Mouse (Mus musculus): Measurements from ENCODE around the gene Zfp558. TPM values are rescaled to one million over a fixed set of nuclear protein-coding genes. Genes with fewer than 3 reads are reported as not detected.

Zfp558 gene
- total RNA-seq (2014; rRNA removed) (39.6 and 60.1 TPM in 2 replicates), polyA plus RNA-seq (2015; fragmentation: Nextera tagmentation; extraction: Ambion mirVana) (22.8 and 26.0 TPM in 2 replicates)

DNA sequence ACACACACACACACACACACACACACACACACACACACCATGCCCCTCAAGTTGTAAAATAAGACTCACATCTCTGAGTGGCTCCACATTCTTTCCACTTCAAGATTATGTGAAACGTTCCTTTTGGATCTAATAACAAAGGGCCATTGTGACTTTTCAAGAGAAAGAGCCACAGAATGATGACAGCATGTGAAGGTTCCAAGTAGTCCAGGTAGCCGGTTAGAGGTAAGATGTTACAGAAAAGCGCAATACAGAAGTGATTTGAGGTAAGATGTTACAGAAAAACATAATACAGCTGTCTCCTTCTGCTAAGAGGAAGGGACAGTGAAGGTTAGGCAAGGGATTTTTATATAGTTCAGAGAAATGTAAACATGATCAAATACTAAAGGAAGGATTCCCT is at the start of gene Zfp558, which contains the start of gene Mbd3l1:
Gene Zfp558, minus strand, starts transcription at position 101 of the 400 bp plus-strand sequence.
Gene Mbd3l1, plus strand, starts transcription at position 192 of the 400 bp plus-strand sequence.
- DNase-seq (no peak), ATAC-seq (no peak)
- H3K4me3 ChIP-seq (ENCODE audit: low read depth, low read length): no peak within 1 kb of the TSS
- H3K27ac ChIP-seq (ENCODE audit: low read depth, low read length): no peak within 1 kb of the TSS
- H3K9me3 ChIP-seq (ENCODE audit: low read length): no peaks in the 10 kb centered on the region
- WGBS: 75% methylated on average over 3 of the region's 3 CpGs
- no peak within 1 kb of the TSS for H3K4me2 ChIP-seq (ENCODE audit: low read depth)
- H3K4me1 ChIP-seq (ENCODE audit: insufficient read depth): no peaks in the 10 kb centered on the region
- H3K36me3 ChIP-seq (ENCODE audit: insufficient read depth): no peaks in the 10 kb centered on the region
- TF ChIP-seq CTCF (IDR thresholded peaks at IDR 0.05; ENCODE audit: low read depth): no peak
- H3K9ac ChIP-seq: no peak within 1 kb of the TSS
- H3K27me3 ChIP-seq (ENCODE audit: insufficient read depth, low read length): no peaks in the 10 kb centered on the region

DNA sequence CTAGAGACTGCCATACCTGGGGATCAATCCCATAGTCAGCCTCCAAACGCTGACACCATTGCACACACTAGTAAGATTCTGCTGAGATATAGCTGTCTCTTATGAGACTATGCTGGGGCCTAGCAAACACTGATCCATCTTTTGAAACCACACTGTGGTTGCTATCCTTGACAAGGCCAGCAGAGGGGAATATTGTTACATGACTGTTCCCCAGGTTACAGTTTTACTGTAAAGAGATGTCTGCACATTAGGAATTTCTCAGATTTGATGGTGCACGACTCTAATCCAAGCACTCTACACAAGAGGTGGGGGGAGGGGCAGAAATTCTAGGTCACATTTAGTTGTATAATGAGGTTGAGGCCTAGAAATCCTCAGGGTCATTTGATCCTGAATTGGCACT is 30.0 kb upstream of the Zfp558 start:
- DNase-seq: peak; percentile 11
- H3K27me3 ChIP-seq (ENCODE audit: insufficient read depth, low read length): no peaks in the 10 kb centered on the region
- 56% methylated on average over 2 of the region's 2 CpGs for WGBS
- H3K9me3 ChIP-seq (ENCODE audit: low read length): no peaks in the 10 kb centered on the region
- no peaks in the 10 kb centered on the region for H3K36me3 ChIP-seq (ENCODE audit: insufficient read depth)
- no peak overlapping the region for H3K4me3 ChIP-seq (ENCODE audit: low read depth, low read length)
- peak; percentile 48; the same call in 1 of the 2 replicates for ATAC-seq
- H3K4me2 ChIP-seq (ENCODE audit: low read depth): no peak overlapping the region
- H3K27ac ChIP-seq (ENCODE audit: low read depth, low read length): no peak overlapping the region
- H3K4me1 ChIP-seq (ENCODE audit: insufficient read depth): no peaks in the 10 kb centered on the region
- peak; percentile 60 for TF ChIP-seq CTCF (IDR thresholded peaks at IDR 0.05; ENCODE audit: low read depth)
- H3K9ac ChIP-seq: no peak overlapping the region

- peak overlapping the region; percentile 53 for H3K4me3 ChIP-seq (ENCODE audit: low read depth, low read length)
- peak overlapping the region; percentile 68 for H3K4me2 ChIP-seq (ENCODE audit: low read depth)
- peak; percentile 99 for ATAC-seq
- peak overlapping the region; percentile 83 for H3K27ac ChIP-seq (ENCODE audit: low read depth, low read length)
- peak overlapping the region; percentile 64 for H3K9ac ChIP-seq
- WGBS: 6% methylated on average over 38 of the region's 39 CpGs
- TF ChIP-seq CTCF (IDR thresholded peaks at IDR 0.05; ENCODE audit: low read depth): peak; percentile 41
- DNase-seq: peak; percentile 91
- no peaks in the 10 kb centered on the region for H3K36me3 ChIP-seq (ENCODE audit: insufficient read depth)
- H3K27me3 ChIP-seq (ENCODE audit: insufficient read depth, low read length): no peaks in the 10 kb centered on the region
- no peaks in the 10 kb centered on the region for H3K4me1 ChIP-seq (ENCODE audit: insufficient read depth)
- H3K9me3 ChIP-seq (ENCODE audit: low read length): no peaks in the 10 kb centered on the region
Observed at GRCm38 (mm10) chr9:18473324-18474128, 4.5 kb downstream of the Zfp558 start.

DNA sequence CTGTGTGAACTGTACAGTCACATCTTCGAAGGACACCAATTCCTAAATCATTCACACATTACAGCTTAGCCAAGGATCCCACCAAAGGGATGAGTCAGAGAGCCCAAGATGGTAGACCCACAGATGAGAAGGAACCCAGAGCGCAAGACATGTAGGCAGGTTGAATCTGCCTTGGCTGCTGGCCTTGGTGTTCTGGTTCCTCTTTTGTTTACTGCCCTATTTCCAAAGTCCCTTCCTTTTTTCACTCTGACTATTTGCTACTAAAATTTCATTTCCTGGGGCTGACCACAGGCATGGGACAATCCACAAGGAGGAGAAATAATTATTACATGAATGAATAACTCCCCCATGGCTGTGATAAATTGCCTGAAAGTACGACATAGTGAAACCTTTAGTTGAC is 10.1 kb downstream of the Zfp558 start:
- DNase-seq: no peak
- Histone ChIP-seq H3K27me3 (ENCODE audit: insufficient read depth, low read length) (no peaks in the 10 kb centered on the region), H3K4me2 (ENCODE audit: low read depth) (no peak overlapping the region), H3K4me1 (ENCODE audit: insufficient read depth) (no peaks in the 10 kb centered on the region), H3K27ac (ENCODE audit: low read depth, low read length) (no peak overlapping the region), H3K9ac (no peak overlapping the region), H3K9me3 (ENCODE audit: low read length) (no peaks in the 10 kb centered on the region), H3K4me3 (ENCODE audit: low read depth, low read length) (no peak overlapping the region), H3K36me3 (ENCODE audit: insufficient read depth) (peaks cover 29% of the 10 kb centered on the region)
- no peak for ATAC-seq
- WGBS: 93% methylated on average over 3 of the region's 3 CpGs
- no peak for TF ChIP-seq CTCF (IDR thresholded peaks at IDR 0.05; ENCODE audit: low read depth)

DNA sequence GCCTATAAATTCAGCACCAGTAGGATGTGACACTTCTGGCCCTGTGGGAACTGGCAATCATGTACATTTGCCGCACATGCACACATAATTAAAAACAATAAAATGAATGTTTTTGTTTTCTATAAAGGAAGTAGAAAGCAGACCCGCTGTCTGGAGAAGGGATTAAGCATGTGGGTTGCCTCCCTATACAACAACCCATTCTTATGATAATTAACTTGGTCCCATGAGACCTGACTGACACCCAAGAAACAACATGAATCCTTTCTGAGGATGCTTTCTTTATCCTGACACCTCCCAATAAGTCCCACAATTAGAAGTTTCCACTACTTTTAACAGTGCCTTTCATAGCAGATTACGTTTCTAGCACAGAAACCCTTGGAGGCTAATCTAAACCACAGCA is 10.7 kb downstream of the Zfp558 start:
- H3K4me2 ChIP-seq (ENCODE audit: low read depth): no peak overlapping the region
- H3K9me3 ChIP-seq (ENCODE audit: low read length): no peaks in the 10 kb centered on the region
- no peak overlapping the region for H3K27ac ChIP-seq (ENCODE audit: low read depth, low read length)
- no peak overlapping the region for H3K4me3 ChIP-seq (ENCODE audit: low read depth, low read length)
- 6% methylated on average over 3 of the region's 3 CpGs for WGBS
- H3K9ac ChIP-seq: no peak overlapping the region
- DNase-seq (no peak), ATAC-seq (no peak)
- TF ChIP-seq CTCF (IDR thresholded peaks at IDR 0.05; ENCODE audit: low read depth): no peak
- no peaks in the 10 kb centered on the region for H3K27me3 ChIP-seq (ENCODE audit: insufficient read depth, low read length)
- peaks cover 36% of the 10 kb centered on the region for H3K36me3 ChIP-seq (ENCODE audit: insufficient read depth)
- H3K4me1 ChIP-seq (ENCODE audit: insufficient read depth): no peaks in the 10 kb centered on the region

DNA sequence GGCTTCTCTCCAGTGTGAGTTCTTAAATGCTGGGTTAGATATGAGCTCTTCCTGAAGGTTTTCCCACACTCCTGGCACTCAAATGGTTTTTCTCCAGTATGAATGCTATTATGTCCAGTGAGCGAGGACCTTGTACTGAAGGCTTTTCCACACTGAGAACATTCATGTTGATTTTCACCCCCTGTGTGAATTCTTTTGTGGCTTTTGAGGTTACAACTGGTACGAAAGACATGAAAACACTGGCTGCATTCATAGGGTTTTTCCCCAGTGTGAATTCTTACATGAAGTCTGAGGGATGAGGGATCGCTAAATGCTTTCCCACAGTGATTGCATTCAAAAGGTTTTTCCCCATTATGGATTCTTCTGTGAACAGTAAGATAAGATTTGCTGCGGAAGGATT is 21.5 kb downstream of the Zfp558 start:
- ATAC-seq: no peak
- Histone ChIP-seq H3K9ac (no peak overlapping the region), H3K4me2 (ENCODE audit: low read depth) (no peak overlapping the region), H3K27ac (ENCODE audit: low read depth, low read length) (no peak overlapping the region), H3K36me3 (ENCODE audit: insufficient read depth) (peaks cover 47% of the 10 kb centered on the region), H3K27me3 (ENCODE audit: insufficient read depth, low read length) (no peaks in the 10 kb centered on the region), H3K4me3 (ENCODE audit: low read depth, low read length) (no peak overlapping the region), H3K9me3 (ENCODE audit: low read length) (no peaks in the 10 kb centered on the region; the same call in 1 of the 2 replicates), H3K4me1 (ENCODE audit: insufficient read depth) (no peaks in the 10 kb centered on the region)
- DNase-seq: no peak
- 70% methylated on average over 4 of the region's 4 CpGs for WGBS
- no peak for TF ChIP-seq CTCF (IDR thresholded peaks at IDR 0.05; ENCODE audit: low read depth)

- ATAC-seq (peak; percentile 36; the same call in 1 of the 2 replicates), DNase-seq (peak; percentile 14)
- TF ChIP-seq CTCF (IDR thresholded peaks at IDR 0.05; ENCODE audit: low read depth): no peak
- no peak overlapping the region for H3K4me2 ChIP-seq (ENCODE audit: low read depth)
- H3K4me3 ChIP-seq (ENCODE audit: low read depth, low read length): no peak overlapping the region
- no peak overlapping the region for H3K27ac ChIP-seq (ENCODE audit: low read depth, low read length)
- H3K27me3 ChIP-seq (ENCODE audit: insufficient read depth, low read length): no peaks in the 10 kb centered on the region
- no peaks in the 10 kb centered on the region for H3K4me1 ChIP-seq (ENCODE audit: insufficient read depth)
- no peaks in the 10 kb centered on the region for H3K36me3 ChIP-seq (ENCODE audit: insufficient read depth)
- no peak overlapping the region for H3K9ac ChIP-seq
- 58% methylated on average over 10 of the region's 10 CpGs for WGBS
- no peaks in the 10 kb centered on the region for H3K9me3 ChIP-seq (ENCODE audit: low read length)
Observed at GRCm38 (mm10) chr9:18431687-18432086, 46.4 kb downstream of the Zfp558 start.

All from forebrain, postnatal 0 days (tissue).